Mouse (Mus musculus): ENCODE results near the gene Nek2. TPM values are rescaled to one million over a fixed set of nuclear protein-coding genes. Genes with fewer than 3 reads are reported as not detected.

Gene Nek2
- polyA plus RNA-seq, 1 experiment from 2014 or later: 6.8 TPM

DNA sequence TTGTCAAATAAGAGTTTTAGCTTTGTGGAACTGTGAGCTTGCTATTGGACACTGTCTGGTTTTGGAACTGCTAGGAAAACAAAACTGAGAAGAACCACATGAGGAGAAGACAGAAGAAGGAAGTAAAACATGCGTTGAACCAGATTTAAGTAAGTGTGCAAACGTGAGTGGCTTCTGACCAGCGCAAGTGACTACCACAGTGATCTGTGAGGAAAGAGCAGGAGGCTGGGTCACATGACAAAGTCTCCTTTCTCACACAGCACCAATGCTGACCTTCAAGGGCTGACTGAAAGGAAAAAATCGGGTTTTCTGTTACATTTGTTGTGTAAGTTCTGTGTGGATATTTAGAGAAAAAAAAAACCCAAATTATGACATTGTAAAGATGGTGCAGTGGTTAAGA lies 28.3 kb downstream of the Nek2 start:
- no peaks in the 10 kb centered on the region for H3K36me3 ChIP-seq (replicated peaks)
- 78% methylated on average over 4 of the region's 4 CpGs for WGBS

GRCm38 (mm10) chr1:191853442-191853841 lies 32.2 kb downstream of the Nek2 start:
- 84% methylated on average over 9 of the region's 9 CpGs for WGBS
- Histone ChIP-seq H3K4me3 (no peak overlapping the region), H3K36me3 (replicated peaks) (no peaks in the 10 kb centered on the region), H3K27ac (no peak overlapping the region), H3K4me2 (no peak overlapping the region), H3K27me3 (replicated peaks) (no peaks in the 10 kb centered on the region), H3K4me1 (no peaks in the 10 kb centered on the region), H3K9ac (no peak overlapping the region), H3K9me3 (no peaks in the 10 kb centered on the region)
- no peak for ATAC-seq (replicated peaks)

More for the DNA sequence above, 28.3 kb downstream of the Nek2 start:
- Histone ChIP-seq H3K4me3 (no peak overlapping the region), H3K4me2 (no peak overlapping the region), H3K9me3 (no peaks in the 10 kb centered on the region), H3K27ac (no peak overlapping the region), H3K27me3 (replicated peaks) (no peaks in the 10 kb centered on the region), H3K4me1 (no peaks in the 10 kb centered on the region), H3K9ac (no peak overlapping the region)
- ATAC-seq (replicated peaks): no peak

GRCm38 (mm10) chr1:191854716-191855115 lies 33.5 kb downstream of the Nek2 start:
- no peaks in the 10 kb centered on the region for H3K36me3 ChIP-seq (replicated peaks)
- no peak overlapping the region for H3K4me3 ChIP-seq
- H3K27me3 ChIP-seq (replicated peaks): no peaks in the 10 kb centered on the region
- no peak overlapping the region for H3K9ac ChIP-seq
- no peaks in the 10 kb centered on the region for H3K9me3 ChIP-seq
- no peak for ATAC-seq (replicated peaks)
- WGBS: 81% methylated on average over 5 of the region's 5 CpGs
- no peak overlapping the region for H3K4me2 ChIP-seq
- no peaks in the 10 kb centered on the region for H3K4me1 ChIP-seq
- H3K27ac ChIP-seq: no peak overlapping the region

GRCm38 (mm10) chr1:191855136-191855878 lies 34.1 kb downstream of the Nek2 start:
- no peaks in the 10 kb centered on the region for H3K4me1 ChIP-seq
- no peak overlapping the region for H3K4me3 ChIP-seq
- no peak overlapping the region for H3K9ac ChIP-seq
- H3K27me3 ChIP-seq (replicated peaks): no peaks in the 10 kb centered on the region
- H3K4me2 ChIP-seq: no peak overlapping the region
- WGBS: 80% methylated on average over 10 of the region's 10 CpGs
- no peaks in the 10 kb centered on the region for H3K9me3 ChIP-seq
- ATAC-seq (replicated peaks): no peak
- no peak overlapping the region for H3K27ac ChIP-seq
- H3K36me3 ChIP-seq (replicated peaks): no peaks in the 10 kb centered on the region

GRCm38 (mm10) chr1:191856886-191857651 lies 35.8 kb downstream of the Nek2 start:
- H3K36me3 ChIP-seq (replicated peaks): no peaks in the 10 kb centered on the region
- no peaks in the 10 kb centered on the region for H3K4me1 ChIP-seq
- WGBS: 85% methylated on average over 5 of the region's 5 CpGs
- no peak for ATAC-seq (replicated peaks)
- no peaks in the 10 kb centered on the region for H3K9me3 ChIP-seq
- no peak overlapping the region for H3K27ac ChIP-seq
- no peak overlapping the region for H3K4me2 ChIP-seq
- H3K9ac ChIP-seq: no peak overlapping the region
- H3K4me3 ChIP-seq: no peak overlapping the region
- no peaks in the 10 kb centered on the region for H3K27me3 ChIP-seq (replicated peaks)

- Histone ChIP-seq H3K4me2 (no peak overlapping the region), H3K36me3 (replicated peaks) (no peaks in the 10 kb centered on the region), H3K9me3 (no peaks in the 10 kb centered on the region), H3K27ac (no peak overlapping the region), H3K4me1 (no peaks in the 10 kb centered on the region), H3K27me3 (replicated peaks) (no peaks in the 10 kb centered on the region), H3K9ac (no peak overlapping the region), H3K4me3 (no peak overlapping the region)
- ATAC-seq (replicated peaks): no peak
Measured at GRCm38 (mm10) chr1:191858136-191858535, 36.9 kb downstream of the Nek2 start.

- 84% methylated on average over 3 of the region's 3 CpGs for WGBS
- Histone ChIP-seq H3K4me2 (no peak overlapping the region), H3K27ac (no peak overlapping the region), H3K4me1 (no peaks in the 10 kb centered on the region), H3K9ac (no peak overlapping the region), H3K27me3 (replicated peaks) (no peaks in the 10 kb centered on the region), H3K36me3 (replicated peaks) (no peaks in the 10 kb centered on the region), H3K4me3 (no peak overlapping the region), H3K9me3 (no peaks in the 10 kb centered on the region)
- ATAC-seq (replicated peaks): no peak
Measured at GRCm38 (mm10) chr1:191859847-191860246, 38.6 kb downstream of the Nek2 start.

GRCm38 (mm10) chr1:191861247-191861646 lies 40.0 kb downstream of the Nek2 start:
- Histone ChIP-seq H3K4me2 (no peak overlapping the region), H3K9me3 (no peaks in the 10 kb centered on the region), H3K27ac (no peak overlapping the region), H3K9ac (no peak overlapping the region), H3K4me3 (no peak overlapping the region), H3K36me3 (replicated peaks) (no peaks in the 10 kb centered on the region), H3K27me3 (replicated peaks) (no peaks in the 10 kb centered on the region), H3K4me1 (no peaks in the 10 kb centered on the region)
- ATAC-seq (replicated peaks): no peak
- 87% methylated on average over 5 of the region's 5 CpGs for WGBS

DNA sequence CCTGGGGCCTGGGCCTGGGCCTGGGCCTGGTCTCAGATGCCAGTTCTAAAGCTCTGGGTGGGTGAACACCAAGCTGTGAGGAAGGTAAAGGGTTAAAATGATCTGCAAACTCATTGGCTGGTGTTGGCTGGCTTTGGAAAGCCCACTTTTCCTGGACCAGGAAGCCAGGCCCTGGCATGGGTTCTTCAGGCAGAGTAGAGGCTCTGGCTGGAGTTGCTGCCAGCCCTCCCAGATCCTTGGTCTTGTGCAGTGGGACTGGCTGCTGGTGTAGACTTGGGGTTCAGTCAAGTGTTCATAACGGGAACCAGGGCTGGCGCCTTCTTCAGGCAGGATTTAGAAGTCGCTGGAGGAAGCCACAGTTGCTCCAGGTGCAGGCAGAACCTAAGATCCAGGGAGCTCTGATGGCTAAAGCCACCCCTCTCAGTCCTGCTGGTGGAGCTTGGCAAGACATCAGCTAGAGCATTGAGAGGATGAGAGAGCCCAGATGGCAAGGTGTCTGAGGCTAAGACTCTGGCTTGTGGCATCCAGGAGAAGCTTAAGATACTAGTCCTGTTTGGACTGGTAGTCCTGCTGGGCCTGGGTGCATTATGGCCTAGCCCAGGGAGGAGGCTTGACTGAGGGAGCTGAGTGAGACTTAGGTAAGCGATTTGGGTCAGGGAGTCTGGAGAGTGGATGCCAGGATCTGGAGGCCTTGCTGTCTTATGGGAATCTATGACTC lies 42.7 kb downstream of the Nek2 start:
- no peak overlapping the region for H3K27ac ChIP-seq
- 69% methylated on average over 4 of the region's 4 CpGs for WGBS
- H3K9ac ChIP-seq: no peak overlapping the region
- no peaks in the 10 kb centered on the region for H3K36me3 ChIP-seq (replicated peaks)
- H3K4me3 ChIP-seq: no peak overlapping the region
- no peak overlapping the region for H3K4me2 ChIP-seq
- H3K4me1 ChIP-seq: no peaks in the 10 kb centered on the region
- no peak for ATAC-seq (replicated peaks)
- no peaks in the 10 kb centered on the region for H3K9me3 ChIP-seq
- H3K27me3 ChIP-seq (replicated peaks): no peaks in the 10 kb centered on the region

DNA sequence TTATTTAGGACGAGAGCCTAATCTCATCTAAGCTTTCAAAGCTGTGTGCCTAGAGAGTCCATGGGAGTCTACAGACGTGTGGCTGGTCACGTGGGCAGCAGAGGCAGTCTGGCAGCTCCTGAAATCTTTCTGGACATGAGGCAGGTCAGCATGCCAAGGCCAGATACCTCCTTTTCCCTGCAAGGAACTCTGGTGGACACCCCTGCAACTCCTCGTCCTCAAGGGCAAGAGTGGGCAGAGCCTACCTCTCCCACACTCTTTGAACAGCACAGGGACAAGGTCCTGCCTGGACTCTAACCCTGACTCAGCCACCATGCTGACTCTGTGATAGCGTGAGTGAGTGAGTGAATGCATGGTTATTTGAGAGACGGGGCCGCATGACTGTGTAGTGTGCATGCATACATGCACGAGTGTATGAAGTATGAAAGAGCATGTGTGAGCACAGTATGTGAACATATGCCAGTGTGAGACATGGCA lies 43.3 kb downstream of the Nek2 start:
- no peaks in the 10 kb centered on the region for H3K9me3 ChIP-seq
- ATAC-seq (replicated peaks): no peak
- H3K36me3 ChIP-seq (replicated peaks): no peaks in the 10 kb centered on the region
- no peak overlapping the region for H3K9ac ChIP-seq
- no peak overlapping the region for H3K4me3 ChIP-seq
- WGBS: 85% methylated on average over 8 of the region's 8 CpGs
- H3K4me1 ChIP-seq: no peaks in the 10 kb centered on the region
- no peak overlapping the region for H3K4me2 ChIP-seq
- no peaks in the 10 kb centered on the region for H3K27me3 ChIP-seq (replicated peaks)
- no peak overlapping the region for H3K27ac ChIP-seq

DNA sequence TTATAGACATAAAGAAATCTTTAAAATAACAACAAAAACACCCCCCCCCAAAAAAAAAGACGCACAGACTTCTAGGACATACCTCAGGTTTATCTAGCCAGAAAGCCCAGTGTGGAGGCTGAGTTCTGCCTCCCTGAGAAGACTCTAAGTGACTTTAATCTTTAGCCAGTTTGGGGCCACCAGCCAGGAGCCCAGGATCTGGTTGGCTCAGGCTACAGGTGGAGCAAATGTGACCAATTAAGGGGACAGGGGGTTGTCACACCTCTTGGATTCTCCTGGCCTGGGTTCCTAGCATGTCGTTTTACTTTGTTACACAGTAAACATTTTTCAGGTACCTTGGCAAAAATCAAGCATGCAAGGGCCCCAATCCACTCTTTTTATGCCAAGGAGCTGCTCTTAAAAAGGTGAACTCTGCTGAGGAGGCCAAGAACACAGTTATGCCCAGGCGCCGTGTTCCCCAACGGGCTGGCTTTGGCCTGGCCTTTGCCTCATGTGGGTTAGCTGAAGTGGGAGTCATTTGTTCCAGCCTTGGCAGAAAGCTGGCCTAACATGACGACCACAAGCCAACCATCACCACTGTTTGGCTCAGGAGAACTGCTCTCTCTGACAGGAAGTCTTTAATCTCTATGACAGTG lies 50.9 kb downstream of the Nek2 start:
- Histone ChIP-seq H3K36me3 (replicated peaks) (no peaks in the 10 kb centered on the region), H3K9ac (no peak overlapping the region), H3K27ac (no peak overlapping the region), H3K9me3 (no peaks in the 10 kb centered on the region), H3K4me1 (no peaks in the 10 kb centered on the region), H3K4me2 (no peak overlapping the region), H3K4me3 (no peak overlapping the region), H3K27me3 (replicated peaks) (no peaks in the 10 kb centered on the region)
- 84% methylated on average over 6 of the region's 6 CpGs for WGBS
- ATAC-seq (replicated peaks): no peak

DNA sequence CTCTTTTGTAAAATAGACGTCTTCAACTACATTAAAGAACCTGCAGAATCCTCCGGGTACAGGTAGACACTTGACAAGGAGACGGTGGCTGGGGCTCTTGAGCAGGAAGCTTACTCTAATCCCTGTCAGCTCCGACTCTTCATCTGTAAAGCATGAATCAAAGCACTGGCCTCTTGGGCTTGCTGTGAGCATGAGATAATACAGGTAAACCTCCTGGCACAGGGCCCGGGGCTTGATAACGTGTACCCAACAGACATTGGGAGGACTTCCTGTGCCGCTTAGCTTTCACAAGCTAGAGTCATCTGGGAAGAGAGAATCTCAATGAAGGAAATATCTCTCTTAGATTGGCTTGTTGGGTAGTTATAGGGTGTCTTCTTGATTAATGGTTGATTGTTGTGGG lies 53.8 kb downstream of the Nek2 start:
- H3K27me3 ChIP-seq (replicated peaks): no peaks in the 10 kb centered on the region
- H3K4me2 ChIP-seq: no peak overlapping the region
- no peaks in the 10 kb centered on the region for H3K4me1 ChIP-seq
- no peak overlapping the region for H3K27ac ChIP-seq
- no peaks in the 10 kb centered on the region for H3K9me3 ChIP-seq
- no peak overlapping the region for H3K4me3 ChIP-seq
- H3K36me3 ChIP-seq (replicated peaks): no peaks in the 10 kb centered on the region
- WGBS: 83% methylated on average over 7 of the region's 7 CpGs
- no peak overlapping the region for H3K9ac ChIP-seq
- ATAC-seq (replicated peaks): no peak

Data from midbrain, embryonic 15.5 days (tissue).